Mouse (Mus musculus): ENCODE measurements around the gene Slc39a2. TPM values are rescaled to one million over a fixed set of nuclear protein-coding genes. Genes with fewer than 3 reads are reported as not detected.

Slc39a2 gene
- polyA plus RNA-seq, 1 experiment from 2014 or later: 2.0 TPM

DNA sequence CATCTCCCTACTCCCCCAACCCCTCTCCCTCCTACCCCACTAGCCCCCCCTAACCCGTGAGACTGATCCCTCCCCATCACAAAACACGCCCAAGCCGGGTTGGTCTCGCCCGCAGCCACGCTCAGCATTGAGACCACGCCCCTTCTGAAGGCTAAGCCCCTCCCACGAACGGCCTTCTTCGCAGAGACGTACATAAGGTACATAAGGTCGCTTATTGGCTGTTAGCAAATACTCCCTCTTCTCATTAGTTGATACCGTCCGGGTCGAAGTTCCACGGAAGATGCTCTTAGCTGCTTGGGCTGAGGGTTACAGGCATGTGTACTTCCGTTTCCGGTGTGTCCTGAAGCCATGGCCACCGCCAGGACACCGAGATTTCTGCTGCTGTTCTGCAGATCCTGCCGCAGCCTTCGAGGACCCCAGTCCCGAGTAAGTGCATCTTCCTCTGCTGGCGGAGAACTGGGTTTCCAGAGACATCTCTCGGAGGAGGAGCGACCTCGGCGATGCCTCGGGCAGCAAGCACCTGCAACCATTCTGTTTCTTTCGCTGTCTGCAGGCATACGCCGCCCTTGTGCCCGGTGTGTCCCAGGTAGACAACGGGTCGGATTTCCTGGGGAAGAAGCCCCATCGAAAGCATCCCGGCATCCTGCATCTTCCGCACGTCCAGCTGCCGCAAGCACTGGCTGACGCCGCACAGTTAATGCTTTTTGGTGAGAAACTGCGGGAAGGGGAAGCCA is 7.9 kb upstream of the Slc39a2 start, which contains the start of gene Mettl17:
Mettl17 (plus strand) TSS at position 245 of the 734 bp plus-strand sequence.
- under 1% methylated on average over 43 of the region's 43 CpGs for WGBS
- H3K4me1 ChIP-seq (replicated peaks): peaks cover 18% of the 10 kb centered on the region

DNA sequence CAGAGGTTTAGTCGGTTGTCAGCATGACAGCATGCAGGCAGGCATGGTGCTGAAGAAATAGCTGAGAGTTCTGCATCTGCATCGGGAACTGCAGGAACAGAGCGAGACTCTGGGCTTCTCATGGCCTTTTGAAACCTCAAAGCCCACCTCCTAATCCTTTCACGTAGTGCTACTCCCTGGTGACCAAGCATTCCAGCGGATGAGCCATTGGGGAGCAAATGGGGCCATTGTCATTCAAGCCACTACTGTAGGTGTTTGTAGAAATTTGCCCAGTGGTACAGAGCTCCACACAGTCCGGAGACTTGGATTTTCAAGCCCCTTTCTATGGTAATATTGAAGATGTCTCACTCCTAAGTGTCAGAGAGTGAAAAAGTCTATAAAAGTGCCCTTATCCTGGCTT is 6.6 kb upstream of the Slc39a2 start:
- H3K4me2 ChIP-seq: peak overlapping the region; percentile 61
- H3K27me3 ChIP-seq: no peaks in the 10 kb centered on the region
- no peak overlapping the region for H3K27ac ChIP-seq (replicated peaks)
- H3K36me3 ChIP-seq: peaks cover 43% of the 10 kb centered on the region
- WGBS: 53% methylated on average over 6 of the region's 6 CpGs
- H3K9ac ChIP-seq: peak overlapping the region; percentile 79; the same call in 1 of the 2 replicates
- H3K9me3 ChIP-seq: no peaks in the 10 kb centered on the region
- peak overlapping the region; percentile 69 for H3K4me3 ChIP-seq
- no peak for ATAC-seq (ENCODE audit: low FRiP score, low read depth)
- H3K4me1 ChIP-seq (replicated peaks): peaks cover 18% of the 10 kb centered on the region

More for the DNA sequence above, 7.9 kb upstream of the Slc39a2 start, which contains the start of gene Mettl17:
- peak within 1 kb of the TSS; percentile 78 for H3K27ac ChIP-seq (replicated peaks)
- H3K4me3 ChIP-seq: peak within 1 kb of the TSS; percentile 69
- ATAC-seq (ENCODE audit: low FRiP score, low read depth): peak; percentile 99
- peaks cover 31% of the 10 kb centered on the region for H3K36me3 ChIP-seq
- no peaks in the 10 kb centered on the region for H3K9me3 ChIP-seq
- H3K4me2 ChIP-seq: peak within 1 kb of the TSS; percentile 61
- H3K27me3 ChIP-seq: no peaks in the 10 kb centered on the region
- H3K9ac ChIP-seq: peak within 1 kb of the TSS; percentile 79

DNA sequence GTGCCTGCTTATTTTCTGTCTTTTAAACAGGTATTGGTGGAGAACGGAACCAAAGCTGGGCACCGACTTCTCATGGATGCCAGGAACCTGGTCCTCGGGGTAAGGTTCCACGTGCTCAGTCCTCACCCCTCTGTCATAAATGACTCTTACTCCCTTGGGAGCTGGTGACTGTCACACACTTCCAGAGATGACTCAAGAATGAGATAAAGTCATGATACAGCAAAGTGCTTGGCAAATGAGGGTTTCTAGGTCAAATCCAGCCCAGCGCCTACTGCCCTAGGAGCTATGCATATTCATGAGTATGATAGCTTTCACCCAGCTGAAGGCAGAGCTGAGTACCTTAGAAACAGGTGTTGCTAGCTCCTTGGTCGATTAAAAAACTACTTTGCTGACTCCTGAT is 2.9 kb upstream of the Slc39a2 start:
- WGBS: 92% methylated on average over 6 of the region's 6 CpGs
- no peak overlapping the region for H3K9ac ChIP-seq
- peaks cover 16% of the 10 kb centered on the region for H3K4me1 ChIP-seq (replicated peaks)
- no peak for ATAC-seq (ENCODE audit: low FRiP score, low read depth)
- no peak overlapping the region for H3K27ac ChIP-seq (replicated peaks)
- H3K9me3 ChIP-seq: no peaks in the 10 kb centered on the region
- H3K36me3 ChIP-seq: peaks cover 56% of the 10 kb centered on the region
- no peak overlapping the region for H3K4me3 ChIP-seq
- no peak overlapping the region for H3K4me2 ChIP-seq
- no peaks in the 10 kb centered on the region for H3K27me3 ChIP-seq

DNA sequence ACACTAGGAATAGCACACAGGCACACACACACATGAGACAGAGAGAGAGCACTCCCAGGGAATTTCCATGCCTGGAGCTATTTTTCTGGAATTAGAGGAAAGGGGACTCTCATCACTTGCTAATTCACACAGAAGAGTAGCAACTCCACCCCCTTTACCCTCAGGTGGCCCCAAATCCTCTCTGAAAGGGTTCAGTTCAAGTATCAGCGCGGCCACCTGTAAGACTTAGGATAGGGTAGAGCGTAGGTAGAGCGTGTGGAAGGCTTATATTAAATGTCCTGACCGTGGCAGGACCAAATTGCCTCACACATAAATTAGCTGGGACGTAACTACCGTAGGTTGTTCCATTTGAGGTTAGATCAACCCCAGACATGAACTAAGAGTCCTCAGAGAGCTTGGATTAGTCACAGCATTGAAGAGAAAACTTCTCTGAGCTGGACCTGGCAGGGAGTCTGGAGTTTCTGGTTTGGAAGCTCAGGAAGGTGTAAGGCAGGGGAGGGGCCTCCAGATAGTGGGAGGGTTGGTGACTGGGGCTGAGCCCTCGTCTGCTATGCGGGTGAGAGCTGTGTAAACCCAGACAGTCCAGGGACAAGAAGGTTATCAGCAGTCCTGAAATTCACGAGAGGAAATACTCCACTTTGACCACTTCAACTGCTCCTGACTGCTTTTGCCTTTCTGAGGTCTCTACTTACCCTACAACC is 555 bp downstream of the Slc39a2 start:
- H3K9ac ChIP-seq: no peak overlapping the region
- peaks cover 42% of the 10 kb centered on the region for H3K36me3 ChIP-seq
- no peaks in the 10 kb centered on the region for H3K27me3 ChIP-seq
- H3K4me3 ChIP-seq: no peak overlapping the region
- H3K4me2 ChIP-seq: no peak overlapping the region
- H3K9me3 ChIP-seq: no peaks in the 10 kb centered on the region
- WGBS: 45% methylated on average over 10 of the region's 10 CpGs
- H3K27ac ChIP-seq (replicated peaks): no peak overlapping the region
- 0 out of 2 replicates have a peak, but pooled peaks have one; percentile 21 for ATAC-seq (ENCODE audit: low FRiP score, low read depth)
- no peaks in the 10 kb centered on the region for H3K4me1 ChIP-seq (replicated peaks)

DNA sequence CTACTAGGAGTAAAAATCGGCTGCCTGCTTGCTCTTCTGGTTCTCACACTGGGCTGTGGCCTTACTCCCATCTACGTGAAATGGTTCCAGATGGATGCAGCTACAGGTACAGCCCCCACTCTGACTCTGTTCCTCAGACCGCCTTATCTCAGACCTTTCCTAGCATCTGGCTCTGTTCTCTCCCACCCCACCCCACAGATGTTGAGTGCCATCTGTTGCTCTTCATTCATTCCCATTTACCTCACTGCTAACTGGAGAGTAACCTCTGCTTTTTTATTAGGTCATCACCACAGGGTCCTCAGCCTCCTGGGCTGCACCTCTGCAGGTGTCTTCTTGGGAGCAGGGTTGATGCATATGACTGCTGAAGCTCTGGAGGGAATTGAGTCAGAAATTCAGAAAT is 1.1 kb downstream of the Slc39a2 start:
- no peak overlapping the region for H3K4me3 ChIP-seq
- peaks cover 38% of the 10 kb centered on the region for H3K36me3 ChIP-seq
- 56% methylated on average over 3 of the region's 3 CpGs for WGBS
- no peaks in the 10 kb centered on the region for H3K4me1 ChIP-seq (replicated peaks)
- 0 out of 2 replicates have a peak, but pooled peaks have one; percentile 2 for ATAC-seq (ENCODE audit: low FRiP score, low read depth)
- no peaks in the 10 kb centered on the region for H3K9me3 ChIP-seq
- H3K27me3 ChIP-seq: no peaks in the 10 kb centered on the region
- no peak overlapping the region for H3K4me2 ChIP-seq
- H3K27ac ChIP-seq (replicated peaks): no peak overlapping the region
- H3K9ac ChIP-seq: no peak overlapping the region

GRCm38 (mm10) chr14:51895071-51895470 is 2.4 kb downstream of the Slc39a2 start:
- no peaks in the 10 kb centered on the region for H3K9me3 ChIP-seq
- no peak overlapping the region for H3K4me2 ChIP-seq
- no peaks in the 10 kb centered on the region for H3K27me3 ChIP-seq
- no peak overlapping the region for H3K27ac ChIP-seq (replicated peaks)
- H3K4me1 ChIP-seq (replicated peaks): no peaks in the 10 kb centered on the region
- peaks cover 25% of the 10 kb centered on the region for H3K36me3 ChIP-seq
- no peak overlapping the region for H3K9ac ChIP-seq
- 0 out of 2 replicates have a peak, but pooled peaks have one; percentile 23 for ATAC-seq (ENCODE audit: low FRiP score, low read depth)
- no peak overlapping the region for H3K4me3 ChIP-seq
- 83% methylated on average over 14 of the region's 14 CpGs for WGBS

- Histone ChIP-seq H3K4me2 (no peak overlapping the region), H3K9me3 (no peaks in the 10 kb centered on the region), H3K36me3 (peaks cover 17% of the 10 kb centered on the region), H3K4me3 (no peak overlapping the region), H3K27ac (replicated peaks) (no peak overlapping the region), H3K9ac (no peak overlapping the region), H3K27me3 (no peaks in the 10 kb centered on the region), H3K4me1 (replicated peaks) (no peaks in the 10 kb centered on the region)
- WGBS: 86% methylated on average over 6 of the region's 6 CpGs
- ATAC-seq (ENCODE audit: low FRiP score, low read depth): no peak
Observed at GRCm38 (mm10) chr14:51896019-51896418, 3.3 kb downstream of the Slc39a2 start.

GRCm38 (mm10) chr14:51896539-51897170 is 4.0 kb downstream of the Slc39a2 start:
- WGBS: 77% methylated on average over 8 of the region's 8 CpGs
- peaks cover 10% of the 10 kb centered on the region for H3K36me3 ChIP-seq
- no peak for ATAC-seq (ENCODE audit: low FRiP score, low read depth)

GRCm38 (mm10) chr14:51899351-51899750 is 6.7 kb downstream of the Slc39a2 start:
- no peak overlapping the region for H3K27ac ChIP-seq (replicated peaks)
- no peaks in the 10 kb centered on the region for H3K9me3 ChIP-seq
- H3K4me1 ChIP-seq (replicated peaks): no peaks in the 10 kb centered on the region
- H3K4me2 ChIP-seq: no peak overlapping the region
- no peaks in the 10 kb centered on the region for H3K27me3 ChIP-seq
- no peak for ATAC-seq (ENCODE audit: low FRiP score, low read depth)
- no peak overlapping the region for H3K4me3 ChIP-seq
- H3K36me3 ChIP-seq: 0 out of 2 replicates have a peak, but pooled peaks cover 3% of the 10 kb centered on the region
- H3K9ac ChIP-seq: no peak overlapping the region
- WGBS: 98% methylated on average over 1 of the region's 1 CpGs

More at GRCm38 (mm10) chr14:51896539-51897170, 4.0 kb downstream of the Slc39a2 start:
- no peaks in the 10 kb centered on the region for H3K9me3 ChIP-seq
- H3K27ac ChIP-seq (replicated peaks): no peak overlapping the region
- no peaks in the 10 kb centered on the region for H3K4me1 ChIP-seq (replicated peaks)
- no peak overlapping the region for H3K4me3 ChIP-seq
- H3K4me2 ChIP-seq: no peak overlapping the region
- H3K9ac ChIP-seq: no peak overlapping the region
- H3K27me3 ChIP-seq: no peaks in the 10 kb centered on the region

DNA sequence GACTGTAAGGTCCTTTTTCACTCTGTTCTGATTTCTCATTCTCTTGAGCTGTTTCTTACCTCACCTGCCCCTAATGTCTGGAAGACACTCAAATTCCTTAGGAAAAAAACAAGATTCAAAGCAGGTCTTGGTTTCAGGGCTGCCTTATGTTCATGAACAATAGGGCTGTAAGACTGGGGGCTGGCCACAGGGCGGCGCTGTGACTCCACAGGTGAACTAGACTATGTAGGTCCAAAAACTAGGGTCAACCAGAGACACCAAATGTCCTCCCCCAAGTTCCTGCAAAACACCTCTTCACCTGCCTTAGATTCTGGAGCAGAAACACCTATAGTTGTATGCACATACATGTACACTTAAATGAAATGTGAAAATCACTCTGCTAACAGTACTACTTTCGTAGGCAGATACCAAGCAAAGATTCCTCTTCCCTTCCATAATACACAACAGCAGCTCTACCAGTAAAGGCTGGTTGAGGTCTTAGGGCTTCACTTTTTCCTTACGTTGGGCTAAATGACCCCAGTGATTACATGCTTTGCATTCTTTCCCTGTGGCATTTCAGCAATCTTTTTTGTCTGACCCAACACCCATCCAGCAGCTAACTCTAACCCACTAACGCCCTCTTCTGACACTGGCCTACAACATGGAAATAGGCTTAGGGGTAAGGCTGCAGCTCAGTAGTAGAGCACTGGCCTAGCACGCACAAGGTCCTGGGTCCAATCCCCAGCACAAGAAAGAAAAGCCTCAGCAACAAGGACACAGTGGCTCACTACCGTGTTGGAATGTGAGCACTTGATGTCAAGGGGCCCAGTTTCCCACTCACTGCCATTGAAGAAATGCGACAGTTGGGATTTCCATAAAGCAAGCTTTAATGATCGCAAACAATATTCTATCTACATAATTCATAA is 10.4 kb downstream of the Slc39a2 start:
- peak; percentile 81 for ATAC-seq (ENCODE audit: low FRiP score, low read depth)
- Histone ChIP-seq H3K4me2 (no peak overlapping the region), H3K9me3 (no peaks in the 10 kb centered on the region), H3K4me1 (replicated peaks) (no peaks in the 10 kb centered on the region), H3K27me3 (no peaks in the 10 kb centered on the region), H3K9ac (no peak overlapping the region), H3K4me3 (no peak overlapping the region), H3K36me3 (no peaks in the 10 kb centered on the region), H3K27ac (replicated peaks) (no peak overlapping the region)
- 60% methylated on average over 9 of the region's 9 CpGs for WGBS

GRCm38 (mm10) chr14:51903782-51904181 is 11.1 kb downstream of the Slc39a2 start:
- no peak overlapping the region for H3K4me3 ChIP-seq
- WGBS: 94% methylated on average over 9 of the region's 9 CpGs
- ATAC-seq (ENCODE audit: low FRiP score, low read depth): no peak
- no peaks in the 10 kb centered on the region for H3K4me1 ChIP-seq (replicated peaks)
- H3K9ac ChIP-seq: no peak overlapping the region
- H3K27ac ChIP-seq (replicated peaks): no peak overlapping the region
- H3K4me2 ChIP-seq: no peak overlapping the region
- no peaks in the 10 kb centered on the region for H3K9me3 ChIP-seq
- no peaks in the 10 kb centered on the region for H3K27me3 ChIP-seq
- no peaks in the 10 kb centered on the region for H3K36me3 ChIP-seq

Data from hindbrain, embryonic 15.5 days (tissue).